Mouse (Mus musculus): ENCODE data around the gene Gtf3c1. TPM values are rescaled to one million over a fixed set of nuclear protein-coding genes. Genes with fewer than 3 reads are reported as not detected.

Gene Gtf3c1
- total and polyA plus RNA-seq, 2 experiments from 2014 or later = 14.9 to 66.6 TPM

DNA sequence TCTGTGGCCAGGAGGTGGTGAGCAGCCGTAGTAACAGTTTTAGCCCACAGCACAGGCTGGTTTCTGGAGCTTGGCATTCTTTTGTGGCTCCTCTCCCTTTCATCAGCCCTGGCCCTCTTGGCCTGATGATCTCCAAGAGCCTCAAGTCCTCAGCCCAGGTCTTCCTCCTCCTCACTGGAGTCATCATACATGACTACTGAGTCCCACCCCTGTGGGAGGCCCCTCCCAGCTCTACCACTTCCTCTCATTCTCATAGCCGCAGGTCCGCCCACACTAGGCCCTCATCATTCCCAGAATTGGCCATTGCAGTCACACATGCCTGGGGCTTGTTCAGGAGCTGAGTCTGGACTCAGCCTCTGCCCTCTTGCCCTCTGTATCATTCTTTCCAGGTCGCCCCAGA, 113.7 kb downstream of the Gtf3c1 start:
- Histone ChIP-seq H3K27me3 (ENCODE audit: control insufficient read depth, insufficient read depth, low read length) (no peaks in the 10 kb centered on the region), H3K36me3 (replicated peaks; ENCODE audit: control insufficient read depth, insufficient read depth, low read length) (no peaks in the 10 kb centered on the region), H3K9ac (replicated peaks; ENCODE audit: low read depth, low read length) (no peak overlapping the region), H3K27ac (ENCODE audit: low read depth) (no peak overlapping the region), H3K4me3 (ENCODE audit: low read depth, low read length) (no peak overlapping the region), H3K4me1 (ENCODE audit: control insufficient read depth, insufficient read depth) (no peaks in the 10 kb centered on the region), H3K4me2 (ENCODE audit: low read depth, low read length) (no peak overlapping the region), H3K9me3 (replicated peaks; ENCODE audit: control insufficient read depth, low read length) (no peaks in the 10 kb centered on the region)
- no peak for TF ChIP-seq CTCF (IDR thresholded peaks at IDR 0.05; ENCODE audit: low read depth)
- DNase-seq (ENCODE audit: low spot score) = no peak
- no peak for ATAC-seq (ENCODE audit: insufficient read depth, low read depth)
- WGBS = 76% methylated on average over 4 of the region's 4 CpGs

Other genes starting within 250 kb of the Gtf3c1 start
- gene Nsmce1, start 216.2 kb downstream of the Gtf3c1 start, total RNA-seq (2014; rRNA removed; ENCODE audit: low replicate concordance) = 37.0 and 50.3 TPM in 2 replicates
- 96.0 and 96.4 TPM in 2 replicates for gene Nsmce1, start 216.2 kb downstream of the Gtf3c1 start, polyA plus RNA-seq (2015; fragmentation: Nextera tagmentation; extraction: Ambion mirVana)
- gene Il4ra, start 155.7 kb downstream of the Gtf3c1 start, total RNA-seq (2014; rRNA removed; ENCODE audit: low replicate concordance) = 19.5 and 30.7 TPM in 2 replicates
- 4.8 and 5.1 TPM in 2 replicates for gene Il4ra, start 155.7 kb downstream of the Gtf3c1 start, polyA plus RNA-seq (2015; fragmentation: Nextera tagmentation; extraction: Ambion mirVana)
- gene Il21r, start 104.4 kb downstream of the Gtf3c1 start, total RNA-seq (2014; rRNA removed; ENCODE audit: low replicate concordance) = 0.19 TPM in 1 of 2 replicates, not detected in the other
- gene Il21r, start 104.4 kb downstream of the Gtf3c1 start, polyA plus RNA-seq (2015; fragmentation: Nextera tagmentation; extraction: Ambion mirVana) = 0.12 and 0.19 TPM in 2 replicates
- gene D430042O09Rik, start 108 bp upstream of the Gtf3c1 start, total RNA-seq (2014; rRNA removed; ENCODE audit: low replicate concordance) = 19.1 and 23.9 TPM in 2 replicates
- gene D430042O09Rik, start 108 bp upstream of the Gtf3c1 start, polyA plus RNA-seq (2015; fragmentation: Nextera tagmentation; extraction: Ambion mirVana) = 3.4 and 4.5 TPM in 2 replicates

All from heart, postnatal 0 days (tissue).